Mouse (Mus musculus): ENCODE results near the gene Sgip1. TPM values are rescaled to one million over a fixed set of nuclear protein-coding genes. Genes with fewer than 3 reads are reported as not detected.

Sgip1 gene
- total and polyA plus RNA-seq, 2 experiments from 2014 or later: 51.4 to 78.0 TPM

DNA sequence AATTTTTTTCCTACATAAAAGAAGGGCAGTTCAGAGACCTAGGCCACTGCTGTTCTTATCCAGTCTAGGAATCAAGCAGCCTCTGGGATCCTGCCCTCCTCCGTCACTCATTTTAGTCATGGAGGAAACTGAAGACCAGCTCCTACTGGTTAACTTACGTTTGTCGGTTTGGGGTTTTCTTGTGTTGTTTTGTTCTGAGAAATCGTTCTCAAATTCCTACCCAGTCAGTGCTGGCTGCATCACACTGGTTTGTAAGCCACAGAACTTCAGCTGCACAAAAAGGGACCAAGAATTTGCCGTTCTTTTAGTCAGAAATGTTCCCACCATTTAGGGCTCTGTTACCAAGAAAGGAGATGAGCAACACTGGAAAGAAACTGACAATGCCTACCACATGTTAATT lies 248.3 kb downstream of the Sgip1 start:
- DNase-seq (ENCODE audit: low spot score) (no peak), ATAC-seq (ENCODE audit: low FRiP score) (no peak)
- Histone ChIP-seq H3K4me3 (ENCODE audit: low read depth, low read length) (no peak overlapping the region), H3K27me3 (ENCODE audit: insufficient read depth, low read length) (no peaks in the 10 kb centered on the region), H3K4me1 (ENCODE audit: insufficient read depth, low read length) (no peaks in the 10 kb centered on the region), H3K4me2 (ENCODE audit: low read depth, low read length, poor library complexity, severe bottlenecking) (no peak overlapping the region), H3K27ac (ENCODE audit: low read depth, low read length) (no peak overlapping the region), H3K9me3 (ENCODE audit: low read length) (no peaks in the 10 kb centered on the region), H3K36me3 (ENCODE audit: insufficient read depth, low read length) (no peaks in the 10 kb centered on the region), H3K9ac (replicated peaks; ENCODE audit: low read length, poor library complexity, severe bottlenecking) (no peak overlapping the region)
- no peak for TF ChIP-seq CTCF (IDR thresholded peaks at IDR 0.05)
- WGBS: 79% methylated on average over 5 of the region's 5 CpGs

DNA sequence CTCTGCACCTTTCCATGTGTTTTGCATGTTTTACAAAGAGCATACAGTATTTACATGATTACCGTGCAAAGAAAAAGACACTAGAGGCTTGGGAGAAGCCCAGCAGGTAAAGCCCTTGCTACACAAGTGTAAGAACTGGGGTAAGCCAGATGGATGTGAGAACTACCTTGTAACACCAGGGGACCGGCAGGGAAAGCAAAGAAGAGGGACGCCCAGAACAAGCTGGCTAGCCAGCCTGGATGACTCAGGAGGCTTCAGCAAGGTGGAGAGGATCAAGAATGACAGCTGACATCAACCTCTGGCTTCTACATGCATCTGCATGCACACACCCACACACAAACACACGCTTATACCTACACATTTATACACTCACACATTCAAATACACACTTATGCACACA lies 248.9 kb downstream of the Sgip1 start:
- H3K9me3 ChIP-seq (ENCODE audit: low read length): no peaks in the 10 kb centered on the region
- WGBS: 77% methylated on average over 4 of the region's 4 CpGs
- no peaks in the 10 kb centered on the region for H3K27me3 ChIP-seq (ENCODE audit: insufficient read depth, low read length)
- DNase-seq (ENCODE audit: low spot score) (no peak), ATAC-seq (ENCODE audit: low FRiP score) (no peak)
- H3K4me3 ChIP-seq (ENCODE audit: low read depth, low read length): no peak overlapping the region
- no peaks in the 10 kb centered on the region for H3K36me3 ChIP-seq (ENCODE audit: insufficient read depth, low read length)
- no peak overlapping the region for H3K9ac ChIP-seq (replicated peaks; ENCODE audit: low read length, poor library complexity, severe bottlenecking)
- H3K4me1 ChIP-seq (ENCODE audit: insufficient read depth, low read length): no peaks in the 10 kb centered on the region
- no peak overlapping the region for H3K27ac ChIP-seq (ENCODE audit: low read depth, low read length)
- no peak for TF ChIP-seq CTCF (IDR thresholded peaks at IDR 0.05)
- H3K4me2 ChIP-seq (ENCODE audit: low read depth, low read length, poor library complexity, severe bottlenecking): no peak overlapping the region

DNA sequence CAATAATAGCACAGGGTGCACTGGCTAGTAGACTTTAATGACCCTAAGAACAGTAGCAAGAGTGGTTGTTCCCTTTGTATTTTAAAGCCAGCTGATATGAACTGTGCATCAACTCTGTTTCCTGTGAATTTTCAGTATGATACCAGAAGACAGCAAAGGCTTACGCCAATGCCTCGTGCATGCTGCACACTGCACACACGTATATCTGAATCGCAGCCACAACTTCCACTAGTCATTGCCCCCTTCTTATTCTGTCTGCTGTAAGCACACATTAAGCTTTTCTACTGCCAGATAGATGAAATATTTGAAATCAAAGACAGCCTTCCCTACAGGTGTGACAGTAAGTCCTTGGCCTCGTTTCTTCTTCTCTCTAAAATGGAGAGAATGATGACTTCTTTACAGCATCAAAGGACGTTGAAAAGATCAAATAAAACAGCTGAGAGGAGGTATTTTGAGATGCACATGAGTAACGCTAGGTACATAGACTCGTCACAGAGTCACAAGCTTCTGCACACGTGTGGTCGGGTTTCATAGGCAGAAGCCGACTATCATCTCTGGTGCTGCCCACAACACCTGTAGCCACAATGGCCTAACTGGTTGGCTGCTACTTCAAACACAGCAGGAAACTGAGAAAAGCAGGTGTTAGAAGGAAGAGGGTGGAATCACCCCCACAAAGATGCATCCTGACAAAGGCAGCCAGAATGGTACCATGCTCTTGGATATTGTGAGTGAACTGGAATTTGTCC lies 249.7 kb downstream of the Sgip1 start:
- WGBS: 78% methylated on average over 11 of the region's 11 CpGs
- Histone ChIP-seq H3K9me3 (ENCODE audit: low read length) (no peaks in the 10 kb centered on the region), H3K27ac (ENCODE audit: low read depth, low read length) (no peak overlapping the region), H3K36me3 (ENCODE audit: insufficient read depth, low read length) (no peaks in the 10 kb centered on the region), H3K27me3 (ENCODE audit: insufficient read depth, low read length) (no peaks in the 10 kb centered on the region), H3K9ac (replicated peaks; ENCODE audit: low read length, poor library complexity, severe bottlenecking) (no peak overlapping the region), H3K4me3 (ENCODE audit: low read depth, low read length) (no peak overlapping the region), H3K4me2 (ENCODE audit: low read depth, low read length, poor library complexity, severe bottlenecking) (no peak overlapping the region), H3K4me1 (ENCODE audit: insufficient read depth, low read length) (no peaks in the 10 kb centered on the region)
- TF ChIP-seq CTCF (IDR thresholded peaks at IDR 0.05): no peak
- no peak for DNase-seq (ENCODE audit: low spot score)
- no peak for ATAC-seq (ENCODE audit: low FRiP score)

DNA sequence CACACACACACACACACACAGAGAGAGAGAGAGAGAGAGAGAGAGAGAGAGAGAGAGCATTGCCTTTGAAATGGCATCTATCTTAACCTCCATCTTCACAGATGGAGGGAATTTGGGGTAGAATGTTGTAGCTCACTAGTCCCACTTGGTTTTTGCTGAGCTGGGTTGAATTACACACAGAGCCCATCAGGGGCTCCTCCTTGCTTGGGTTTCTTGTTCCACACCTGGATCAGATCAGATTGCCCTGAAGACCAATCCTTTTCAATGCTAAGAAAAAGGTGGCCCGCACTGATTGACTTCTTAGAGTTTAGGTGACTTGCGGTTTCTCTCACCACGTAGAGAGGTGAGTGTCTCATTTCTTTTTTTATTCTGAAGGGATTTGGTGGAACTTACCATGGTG lies 250.6 kb downstream of the Sgip1 start:
- H3K27me3 ChIP-seq (ENCODE audit: insufficient read depth, low read length): no peaks in the 10 kb centered on the region
- H3K4me3 ChIP-seq (ENCODE audit: low read depth, low read length): no peak overlapping the region
- no peak for ATAC-seq (ENCODE audit: low FRiP score)
- no peak for TF ChIP-seq CTCF (IDR thresholded peaks at IDR 0.05)
- no peak overlapping the region for H3K27ac ChIP-seq (ENCODE audit: low read depth, low read length)
- no peaks in the 10 kb centered on the region for H3K36me3 ChIP-seq (ENCODE audit: insufficient read depth, low read length)
- no peaks in the 10 kb centered on the region for H3K4me1 ChIP-seq (ENCODE audit: insufficient read depth, low read length)
- DNase-seq (ENCODE audit: low spot score): no peak
- H3K9ac ChIP-seq (replicated peaks; ENCODE audit: low read length, poor library complexity, severe bottlenecking): no peak overlapping the region
- 74% methylated on average over 3 of the region's 3 CpGs for WGBS
- no peaks in the 10 kb centered on the region for H3K9me3 ChIP-seq (ENCODE audit: low read length)
- no peak overlapping the region for H3K4me2 ChIP-seq (ENCODE audit: low read depth, low read length, poor library complexity, severe bottlenecking)

DNA sequence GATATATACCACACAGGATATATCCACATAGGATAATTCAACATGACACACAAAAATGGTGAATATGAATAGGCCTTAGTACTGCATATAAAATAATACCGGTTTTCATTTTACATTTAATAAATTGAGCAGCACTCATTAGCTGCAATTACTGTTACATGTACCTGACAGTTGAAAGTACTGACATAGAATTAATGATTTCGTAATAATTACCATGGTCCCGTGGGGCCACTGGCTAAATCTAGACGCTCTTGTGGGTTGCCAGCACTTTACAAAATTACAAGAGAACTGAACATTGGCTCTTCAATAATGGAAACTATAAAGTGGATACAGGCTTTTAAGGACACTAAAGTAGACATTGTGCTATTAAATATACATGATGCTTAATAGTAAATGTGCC lies 263.6 kb downstream of the Sgip1 start:
- TF ChIP-seq CTCF (IDR thresholded peaks at IDR 0.05): no peak
- no peak overlapping the region for H3K27ac ChIP-seq (ENCODE audit: low read depth, low read length)
- ATAC-seq (ENCODE audit: low FRiP score): no peak
- no peaks in the 10 kb centered on the region for H3K4me1 ChIP-seq (ENCODE audit: insufficient read depth, low read length)
- no peaks in the 10 kb centered on the region for H3K27me3 ChIP-seq (ENCODE audit: insufficient read depth, low read length)
- no peak for DNase-seq (ENCODE audit: low spot score)
- 66% methylated on average over 4 of the region's 4 CpGs for WGBS
- no peaks in the 10 kb centered on the region for H3K36me3 ChIP-seq (ENCODE audit: insufficient read depth, low read length)
- no peaks in the 10 kb centered on the region for H3K9me3 ChIP-seq (ENCODE audit: low read length)
- H3K9ac ChIP-seq (replicated peaks; ENCODE audit: low read length, poor library complexity, severe bottlenecking): no peak overlapping the region
- H3K4me3 ChIP-seq (ENCODE audit: low read depth, low read length): no peak overlapping the region
- H3K4me2 ChIP-seq (ENCODE audit: low read depth, low read length, poor library complexity, severe bottlenecking): no peak overlapping the region

DNA sequence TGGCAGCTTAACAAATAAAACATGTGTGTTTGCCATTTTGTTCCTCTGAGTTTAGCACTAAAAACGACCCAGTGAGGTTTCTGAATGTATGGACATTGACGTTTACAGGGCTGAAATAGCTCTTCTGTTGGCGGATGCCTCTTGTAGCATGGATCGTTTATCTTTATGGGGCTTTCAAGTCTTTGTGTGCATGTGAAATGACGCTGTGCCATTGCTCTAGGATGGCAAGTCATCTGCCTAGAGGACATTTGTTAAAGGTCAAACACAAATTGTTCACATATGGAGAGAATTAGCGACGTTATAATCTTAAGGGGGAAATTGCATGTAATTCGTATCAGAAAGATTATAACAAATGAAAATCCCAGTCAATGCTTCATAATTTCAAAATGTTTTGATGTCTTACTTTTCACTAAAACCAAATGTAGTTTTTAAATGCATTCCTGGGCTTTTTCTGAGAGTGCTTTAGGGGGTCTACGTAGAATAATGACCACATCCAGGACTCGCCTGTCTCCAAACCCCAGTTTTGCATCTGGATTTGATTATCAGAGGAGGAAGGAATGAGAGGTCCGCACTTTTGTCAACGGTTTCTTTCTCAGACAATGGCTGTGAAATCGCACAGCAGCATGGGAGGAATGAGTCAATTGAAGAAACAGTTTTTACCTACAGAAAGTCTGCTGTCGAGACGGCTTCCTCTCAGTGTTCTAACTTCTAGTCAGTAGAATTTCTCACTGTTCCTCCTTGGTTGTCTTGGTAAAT lies 264.3 kb downstream of the Sgip1 start:
- Histone ChIP-seq H3K27me3 (ENCODE audit: insufficient read depth, low read length) (no peaks in the 10 kb centered on the region), H3K4me3 (ENCODE audit: low read depth, low read length) (no peak overlapping the region), H3K27ac (ENCODE audit: low read depth, low read length) (no peak overlapping the region), H3K9me3 (ENCODE audit: low read length) (no peaks in the 10 kb centered on the region), H3K9ac (replicated peaks; ENCODE audit: low read length, poor library complexity, severe bottlenecking) (no peak overlapping the region), H3K4me1 (ENCODE audit: insufficient read depth, low read length) (no peaks in the 10 kb centered on the region), H3K36me3 (ENCODE audit: insufficient read depth, low read length) (no peaks in the 10 kb centered on the region), H3K4me2 (ENCODE audit: low read depth, low read length, poor library complexity, severe bottlenecking) (no peak overlapping the region)
- no peak for DNase-seq (ENCODE audit: low spot score)
- no peak for TF ChIP-seq CTCF (IDR thresholded peaks at IDR 0.05)
- 62% methylated on average over 15 of the region's 15 CpGs for WGBS
- no peak for ATAC-seq (ENCODE audit: low FRiP score)

Data from midbrain, postnatal 0 days (tissue).